Mouse (Mus musculus): Measurements from ENCODE around the gene Sgpp2. TPM values are rescaled to one million over a fixed set of nuclear protein-coding genes. Genes with fewer than 3 reads are reported as not detected.

Gene Sgpp2
- total and polyA plus RNA-seq, 3 experiments: 0.05 TPM; not detected in 2

GRCm38 (mm10) chr1:78436445-78436844 lies 126.3 kb downstream of the Sgpp2 start:
- DNase-seq (ENCODE audit: low spot score) (no peak), ATAC-seq (ENCODE audit: extremely low read depth, insufficient number of reproducible peaks, low FRiP score, poor library complexity, severe bottlenecking) (no peak)
- H3K4me1 ChIP-seq (ENCODE audit: insufficient read depth, low read depth, low read length): no peaks in the 10 kb centered on the region
- peaks cover 86% of the 10 kb centered on the region for H3K36me3 ChIP-seq (replicated peaks)
- no peaks in the 10 kb centered on the region for H3K9me3 ChIP-seq (replicated peaks)
- no peak overlapping the region for H3K4me3 ChIP-seq (ENCODE audit: low read depth, low read length)
- H3K27me3 ChIP-seq (ENCODE audit: insufficient read depth, low read length): no peaks in the 10 kb centered on the region
- TF ChIP-seq POLR2AphosphoS5 (IDR thresholded peaks at IDR 0.05; ENCODE audit: insufficient replicate concordance, low read depth, low read length): no peak
- no peak for TF ChIP-seq GATA1 (IDR thresholded peaks at IDR 0.05; ENCODE audit: borderline replicate concordance, low read length)
- TF ChIP-seq TAL1 (conservative IDR thresholded peaks at IDR 0.05; ENCODE audit: low read depth, low read length): no peak
- no peak for TF ChIP-seq CTCF (IDR thresholded peaks at IDR 0.05; ENCODE audit: low read depth, low read length)
- no peak for TF ChIP-seq GATA2 (IDR thresholded peaks at IDR 0.05; ENCODE audit: borderline replicate concordance, low read depth, low read length)

- Histone ChIP-seq H3K4me1 (ENCODE audit: insufficient read depth, low read depth, low read length) (no peaks in the 10 kb centered on the region), H3K36me3 (replicated peaks) (peaks cover 85% of the 10 kb centered on the region)
Observed at GRCm38 (mm10) chr1:78437150-78437549, 127.0 kb downstream of the Sgpp2 start.

GRCm38 (mm10) chr1:78440716-78441115 lies 130.6 kb downstream of the Sgpp2 start:
- Histone ChIP-seq H3K4me3 (ENCODE audit: low read depth, low read length) (no peak overlapping the region), H3K9me3 (replicated peaks) (no peaks in the 10 kb centered on the region), H3K27me3 (ENCODE audit: insufficient read depth, low read length) (no peaks in the 10 kb centered on the region), H3K4me1 (ENCODE audit: insufficient read depth, low read depth, low read length) (no peaks in the 10 kb centered on the region), H3K36me3 (replicated peaks) (peaks cover 90% of the 10 kb centered on the region)
- TF ChIP-seq GATA2 (IDR thresholded peaks at IDR 0.05; ENCODE audit: borderline replicate concordance, low read depth, low read length) (no peak), TAL1 (conservative IDR thresholded peaks at IDR 0.05; ENCODE audit: low read depth, low read length) (no peak), GATA1 (IDR thresholded peaks at IDR 0.05; ENCODE audit: borderline replicate concordance, low read length) (no peak), POLR2AphosphoS5 (IDR thresholded peaks at IDR 0.05; ENCODE audit: insufficient replicate concordance, low read depth, low read length) (no peak), CTCF (IDR thresholded peaks at IDR 0.05; ENCODE audit: low read depth, low read length) (no peak)
- ATAC-seq (ENCODE audit: extremely low read depth, insufficient number of reproducible peaks, low FRiP score, poor library complexity, severe bottlenecking) (no peak), DNase-seq (ENCODE audit: low spot score) (no peak)

More at GRCm38 (mm10) chr1:78437150-78437549, 127.0 kb downstream of the Sgpp2 start:
- Histone ChIP-seq H3K27me3 (ENCODE audit: insufficient read depth, low read length) (no peaks in the 10 kb centered on the region), H3K4me3 (ENCODE audit: low read depth, low read length) (no peak overlapping the region), H3K9me3 (replicated peaks) (no peaks in the 10 kb centered on the region)
- no peak for TF ChIP-seq CTCF (IDR thresholded peaks at IDR 0.05; ENCODE audit: low read depth, low read length)
- TF ChIP-seq POLR2AphosphoS5 (IDR thresholded peaks at IDR 0.05; ENCODE audit: insufficient replicate concordance, low read depth, low read length): no peak
- no peak for TF ChIP-seq GATA1 (IDR thresholded peaks at IDR 0.05; ENCODE audit: borderline replicate concordance, low read length)
- no peak for TF ChIP-seq GATA2 (IDR thresholded peaks at IDR 0.05; ENCODE audit: borderline replicate concordance, low read depth, low read length)
- no peak for TF ChIP-seq TAL1 (conservative IDR thresholded peaks at IDR 0.05; ENCODE audit: low read depth, low read length)
- ATAC-seq (ENCODE audit: extremely low read depth, insufficient number of reproducible peaks, low FRiP score, poor library complexity, severe bottlenecking) (no peak), DNase-seq (ENCODE audit: low spot score) (no peak)

- no peaks in the 10 kb centered on the region; the same call in 1 of the 2 replicates for H3K4me1 ChIP-seq (ENCODE audit: insufficient read depth, low read depth, low read length)
- ATAC-seq (ENCODE audit: extremely low read depth, insufficient number of reproducible peaks, low FRiP score, poor library complexity, severe bottlenecking) (no peak), DNase-seq (ENCODE audit: low spot score) (no peak)
- no peak overlapping the region for H3K4me3 ChIP-seq (ENCODE audit: low read depth, low read length)
- H3K27me3 ChIP-seq (ENCODE audit: insufficient read depth, low read length): no peaks in the 10 kb centered on the region
- peaks cover 93% of the 10 kb centered on the region for H3K36me3 ChIP-seq (replicated peaks)
- TF ChIP-seq CTCF (IDR thresholded peaks at IDR 0.05; ENCODE audit: low read depth, low read length) (no peak), GATA1 (IDR thresholded peaks at IDR 0.05; ENCODE audit: borderline replicate concordance, low read length) (no peak), GATA2 (IDR thresholded peaks at IDR 0.05; ENCODE audit: borderline replicate concordance, low read depth, low read length) (no peak), TAL1 (conservative IDR thresholded peaks at IDR 0.05; ENCODE audit: low read depth, low read length) (no peak), POLR2AphosphoS5 (IDR thresholded peaks at IDR 0.05; ENCODE audit: insufficient replicate concordance, low read depth, low read length) (no peak)
- no peaks in the 10 kb centered on the region for H3K9me3 ChIP-seq (replicated peaks)
Observed at GRCm38 (mm10) chr1:78443056-78443455, 132.9 kb downstream of the Sgpp2 start.

GRCm38 (mm10) chr1:78446232-78446631 lies 136.1 kb downstream of the Sgpp2 start:
- Histone ChIP-seq H3K27me3 (ENCODE audit: insufficient read depth, low read length) (no peaks in the 10 kb centered on the region), H3K4me3 (ENCODE audit: low read depth, low read length) (no peak overlapping the region), H3K36me3 (replicated peaks) (peaks cover 89% of the 10 kb centered on the region), H3K4me1 (ENCODE audit: insufficient read depth, low read depth, low read length) (no peaks in the 10 kb centered on the region; the same call in 1 of the 2 replicates), H3K9me3 (replicated peaks) (no peaks in the 10 kb centered on the region)
- DNase-seq (ENCODE audit: low spot score): no peak
- no peak for ATAC-seq (ENCODE audit: extremely low read depth, insufficient number of reproducible peaks, low FRiP score, poor library complexity, severe bottlenecking)
- no peak for TF ChIP-seq POLR2AphosphoS5 (IDR thresholded peaks at IDR 0.05; ENCODE audit: insufficient replicate concordance, low read depth, low read length)
- no peak for TF ChIP-seq GATA2 (IDR thresholded peaks at IDR 0.05; ENCODE audit: borderline replicate concordance, low read depth, low read length)
- no peak for TF ChIP-seq GATA1 (IDR thresholded peaks at IDR 0.05; ENCODE audit: borderline replicate concordance, low read length)
- no peak for TF ChIP-seq TAL1 (conservative IDR thresholded peaks at IDR 0.05; ENCODE audit: low read depth, low read length)
- TF ChIP-seq CTCF (IDR thresholded peaks at IDR 0.05; ENCODE audit: low read depth, low read length): no peak

GRCm38 (mm10) chr1:78446742-78447141 lies 136.6 kb downstream of the Sgpp2 start:
- TF ChIP-seq CTCF (IDR thresholded peaks at IDR 0.05; ENCODE audit: low read depth, low read length): no peak
- no peak for TF ChIP-seq TAL1 (conservative IDR thresholded peaks at IDR 0.05; ENCODE audit: low read depth, low read length)
- no peak for TF ChIP-seq POLR2AphosphoS5 (IDR thresholded peaks at IDR 0.05; ENCODE audit: insufficient replicate concordance, low read depth, low read length)
- TF ChIP-seq GATA2 (IDR thresholded peaks at IDR 0.05; ENCODE audit: borderline replicate concordance, low read depth, low read length): no peak
- no peak for TF ChIP-seq GATA1 (IDR thresholded peaks at IDR 0.05; ENCODE audit: borderline replicate concordance, low read length)
- ATAC-seq (ENCODE audit: extremely low read depth, insufficient number of reproducible peaks, low FRiP score, poor library complexity, severe bottlenecking) (no peak), DNase-seq (ENCODE audit: low spot score) (no peak)
- H3K27me3 ChIP-seq (ENCODE audit: insufficient read depth, low read length): no peaks in the 10 kb centered on the region
- H3K36me3 ChIP-seq (replicated peaks): peaks cover 89% of the 10 kb centered on the region
- H3K4me3 ChIP-seq (ENCODE audit: low read depth, low read length): no peak overlapping the region
- no peaks in the 10 kb centered on the region for H3K9me3 ChIP-seq (replicated peaks)
- no peaks in the 10 kb centered on the region; the same call in 1 of the 2 replicates for H3K4me1 ChIP-seq (ENCODE audit: insufficient read depth, low read depth, low read length)

Measured in G1E (cell line).